Mouse (Mus musculus): ENCODE data around the gene Zbtb11.

The Zbtb11 gene

DNA sequence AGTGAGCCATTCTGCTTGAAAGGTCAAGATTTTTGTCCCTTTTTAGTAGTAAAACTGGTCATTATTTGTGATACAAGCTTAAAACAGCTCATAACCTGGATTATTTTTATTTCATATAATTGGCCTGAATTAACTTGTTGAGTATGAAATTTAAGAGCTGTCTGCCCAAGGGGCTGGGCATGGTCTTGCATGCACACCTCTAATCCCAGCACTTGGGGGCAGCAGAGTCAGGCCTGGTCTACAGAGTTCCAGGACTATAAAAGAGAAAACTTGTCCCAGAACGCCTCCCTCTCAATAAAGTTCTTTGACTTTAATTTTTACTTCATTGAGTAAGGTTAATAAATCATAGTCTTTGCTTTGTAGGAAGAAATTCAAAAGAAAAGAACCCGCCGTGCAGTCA, 4.5 kb upstream of the Zbtb11 start:
- DNase-seq (ENCODE audit: low spot score in 2 of 2), result no peak

DNA sequence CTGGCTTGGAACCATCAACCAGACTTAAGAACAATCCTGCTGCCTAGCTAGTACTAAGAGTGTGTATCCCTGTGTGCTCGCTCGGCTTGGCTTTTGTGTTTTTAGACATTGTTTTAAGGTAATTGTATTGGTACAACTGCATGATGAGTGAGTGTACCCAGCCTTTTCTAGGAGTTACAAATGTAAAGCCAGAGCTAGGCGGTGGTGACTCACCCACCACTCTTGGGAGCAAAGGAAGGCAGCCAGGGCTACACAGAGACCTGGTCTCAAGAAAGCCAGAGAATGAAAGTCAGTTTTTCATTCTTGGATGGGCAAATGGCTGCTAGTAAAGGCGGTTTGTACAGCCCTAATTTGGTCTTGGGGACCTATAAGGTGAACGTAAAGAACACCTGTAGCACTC, 3.3 kb upstream of the Zbtb11 start:
- no peak for DNase-seq (ENCODE audit: low spot score in 2 of 2)

DNA sequence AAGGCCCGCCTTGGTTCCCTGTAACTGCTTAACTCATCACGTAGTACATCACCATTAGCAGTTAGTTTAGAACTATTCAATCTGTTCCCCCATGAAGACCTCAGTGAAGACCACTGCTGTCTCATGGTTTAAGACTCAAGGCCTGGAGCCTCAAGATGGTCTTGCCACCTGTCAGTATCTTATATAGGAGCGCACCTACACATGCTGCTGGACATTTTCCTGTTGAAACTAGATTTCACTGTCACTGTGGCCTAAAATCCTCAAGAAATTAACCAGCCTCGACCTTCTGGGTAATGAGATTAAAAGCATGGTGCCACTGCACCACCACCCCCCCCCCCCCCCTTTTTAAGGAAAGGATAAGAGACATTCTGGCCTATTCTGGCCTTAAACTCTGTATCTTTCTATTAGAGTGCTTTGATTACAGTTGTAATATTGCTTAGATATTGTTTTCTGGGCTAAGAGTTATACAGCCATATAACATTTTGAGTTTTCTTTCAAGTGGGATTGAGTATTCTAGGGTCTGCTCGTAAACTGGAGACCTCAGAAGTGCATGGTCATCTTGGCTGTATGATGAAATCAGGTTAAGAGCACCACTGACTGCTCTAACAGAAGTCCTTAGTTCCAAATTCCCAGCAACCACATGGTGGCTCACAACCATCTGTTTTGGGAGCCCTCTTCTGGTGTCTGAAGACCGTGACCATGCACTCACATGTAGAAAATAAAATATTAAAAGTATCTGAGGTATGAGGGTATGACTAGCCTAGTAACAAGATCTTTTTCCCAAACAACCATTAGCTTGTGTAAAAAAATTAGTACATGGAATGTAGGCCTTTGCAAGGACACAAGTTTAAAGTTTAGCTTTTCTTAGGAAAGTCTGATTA, 1.7 kb upstream of the Zbtb11 start:
- no peak for DNase-seq (ENCODE audit: low spot score in 2 of 2)

DNA sequence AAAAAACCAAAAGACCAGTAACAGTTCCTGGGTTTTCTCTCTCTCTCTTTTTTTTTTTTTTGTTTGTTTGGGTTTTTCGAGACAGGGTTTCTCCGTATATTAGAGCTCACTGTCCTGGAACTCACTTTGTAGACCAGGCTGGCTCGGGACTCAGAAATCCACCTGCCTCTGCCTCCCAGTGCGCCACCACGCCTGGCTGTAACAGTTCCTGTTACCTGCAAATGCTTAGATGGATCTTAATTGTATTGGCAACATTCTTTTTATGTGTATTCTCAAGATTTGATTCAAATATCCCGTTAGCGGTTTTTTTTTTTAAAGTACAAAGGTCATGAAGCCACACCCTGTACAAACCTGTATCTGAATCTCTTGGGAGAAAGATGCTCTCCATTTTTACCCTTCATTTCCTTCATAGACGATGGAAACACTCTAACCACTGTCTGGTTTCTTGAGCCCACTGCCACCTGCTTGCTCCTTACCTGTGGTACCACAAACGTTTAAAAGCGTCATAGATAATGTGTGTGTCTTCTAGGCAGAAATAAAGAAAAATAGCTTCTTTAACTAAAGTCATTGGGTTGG, 969 bp upstream of the Zbtb11 start:
- no peak for DNase-seq (ENCODE audit: low spot score in 2 of 2)

DNA sequence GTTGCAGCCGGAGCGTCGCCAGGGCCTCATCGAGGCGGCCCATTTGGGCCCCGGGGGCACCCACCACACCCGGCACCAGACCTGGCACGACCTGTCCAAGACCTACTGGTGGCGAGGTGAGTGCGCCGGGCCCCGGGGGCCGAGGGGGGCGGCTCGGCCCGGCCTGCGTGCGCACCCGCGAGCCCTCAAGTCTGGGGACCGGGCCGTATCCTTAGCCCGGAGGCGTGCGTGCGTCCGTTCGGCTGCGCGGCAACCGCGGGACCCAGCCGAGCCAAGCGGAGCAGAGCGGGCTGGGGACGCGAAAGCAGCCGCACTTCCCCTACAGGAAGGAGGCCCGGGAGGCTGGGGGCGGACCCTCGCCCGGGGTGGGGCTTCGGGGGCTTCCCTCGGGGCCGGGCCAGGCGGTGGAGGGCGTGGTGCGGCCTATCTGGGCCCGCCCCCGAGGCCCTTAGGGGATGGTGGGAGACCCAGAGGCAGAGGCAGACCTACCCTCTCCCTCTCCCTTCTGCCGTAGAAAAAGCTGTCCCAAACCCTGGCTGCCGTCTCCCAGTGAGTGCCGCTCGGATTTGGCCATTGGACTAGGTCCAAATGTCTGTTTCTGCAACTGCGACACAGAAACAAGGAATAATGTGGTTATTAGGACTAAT, 696 bp downstream of the Zbtb11 start:
- peak; percentile 93 to 94 for DNase-seq (ENCODE audit: low spot score in 2 of 2)

DNA sequence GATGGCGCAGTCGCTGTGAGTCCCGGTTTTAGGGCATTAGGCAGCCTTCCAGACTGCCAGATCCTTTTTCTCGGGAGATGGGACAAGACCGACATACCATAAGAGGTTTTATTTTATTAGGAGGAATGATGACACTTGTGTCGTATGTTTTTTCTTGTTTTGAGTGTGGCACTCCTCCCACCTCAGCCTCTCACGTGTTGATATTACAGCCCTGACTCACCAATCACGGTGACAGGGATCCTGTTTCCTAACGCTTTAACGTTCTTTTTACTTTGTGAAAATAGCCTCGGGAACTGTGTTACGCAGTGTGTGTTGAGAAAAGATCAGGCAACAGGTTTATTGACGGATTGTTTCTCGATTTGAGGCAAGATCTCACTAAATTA, 1.2 kb downstream of the Zbtb11 start:
- peak; percentile 67 to 73 for DNase-seq (ENCODE audit: low spot score in 2 of 2)

DNA sequence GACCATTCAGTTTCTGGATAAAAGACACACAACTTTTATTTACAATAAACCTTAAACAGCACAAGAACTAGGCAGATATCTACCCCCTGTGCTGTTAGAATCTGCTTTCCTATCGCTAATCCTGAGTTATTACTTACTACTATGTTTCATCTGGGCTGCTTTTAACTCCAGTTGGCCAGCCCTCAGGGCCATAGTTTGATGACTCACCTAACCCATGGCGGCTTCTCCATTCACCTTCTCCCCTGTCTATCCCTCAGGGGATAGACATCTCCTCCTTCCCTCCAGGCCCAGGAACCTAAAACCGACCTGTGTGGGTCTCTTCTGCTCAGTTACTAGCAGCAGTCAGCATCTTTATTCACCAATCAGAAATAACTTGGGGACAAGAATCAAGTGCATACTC, 12.3 kb downstream of the Zbtb11 start:
- DNase-seq (ENCODE audit: low spot score in 2 of 2), result no peak

DNA sequence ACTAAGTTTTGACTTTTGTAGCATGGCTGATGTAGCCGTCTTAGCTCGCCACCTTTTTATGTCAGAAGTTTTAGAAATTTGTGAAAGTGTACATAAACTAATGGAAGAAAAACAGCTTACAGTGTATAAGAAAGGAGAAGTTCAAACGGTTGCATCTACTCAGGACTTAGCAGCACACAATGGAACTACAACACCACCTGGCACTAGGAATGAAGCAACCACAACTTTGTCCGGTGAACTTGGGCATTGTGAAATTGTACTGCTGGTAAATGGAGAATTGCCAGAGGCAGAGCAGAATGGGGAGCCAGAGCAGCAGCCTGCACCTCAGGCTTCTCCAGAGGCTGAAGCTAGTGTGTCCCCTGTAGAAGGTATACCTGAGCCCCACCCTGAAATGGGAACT, 16.6 kb downstream of the Zbtb11 start:
- DNase-seq (ENCODE audit: low spot score in 2 of 2), result no peak

DNA sequence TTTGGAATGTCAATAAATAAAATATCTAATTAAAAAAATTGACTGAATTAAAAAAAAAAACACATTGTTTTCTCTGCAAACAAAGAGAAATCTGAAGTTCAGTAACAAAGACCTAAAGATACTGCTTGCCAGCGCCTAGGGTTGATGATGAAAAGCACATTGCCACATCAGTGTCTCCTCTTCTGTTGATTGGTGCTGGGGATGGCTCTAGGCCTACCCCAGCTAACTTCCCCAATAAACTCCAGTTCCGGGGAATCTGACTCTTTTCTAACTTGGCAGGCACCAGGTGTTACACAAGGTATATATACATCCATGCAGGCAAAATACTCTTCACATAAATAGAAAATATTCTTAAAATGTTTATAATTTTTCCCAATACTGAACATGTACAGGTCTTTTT, 20.6 kb downstream of the Zbtb11 start:
- DNase-seq (ENCODE audit: low spot score in 2 of 2), result no peak

DNA sequence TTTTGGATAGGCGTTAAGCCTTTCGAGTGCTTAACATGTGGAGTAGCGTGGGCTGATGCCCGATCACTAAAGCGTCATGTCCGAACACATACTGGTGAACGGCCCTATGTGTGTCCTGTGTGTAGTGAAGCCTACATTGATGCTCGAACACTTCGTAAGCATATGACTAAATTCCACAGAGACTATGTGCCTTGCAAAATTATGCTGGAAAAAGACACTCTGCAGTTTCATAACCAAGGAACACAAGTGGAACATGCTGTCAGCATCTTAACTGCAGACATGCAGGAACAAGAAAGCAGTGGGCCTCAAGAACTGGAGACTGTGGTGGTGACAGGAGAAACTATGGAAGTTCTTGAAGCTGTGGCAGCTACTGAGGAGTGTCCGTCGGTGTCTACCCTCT, 33.1 kb downstream of the Zbtb11 start:
- no peak for DNase-seq (ENCODE audit: low spot score in 2 of 2)

DNA sequence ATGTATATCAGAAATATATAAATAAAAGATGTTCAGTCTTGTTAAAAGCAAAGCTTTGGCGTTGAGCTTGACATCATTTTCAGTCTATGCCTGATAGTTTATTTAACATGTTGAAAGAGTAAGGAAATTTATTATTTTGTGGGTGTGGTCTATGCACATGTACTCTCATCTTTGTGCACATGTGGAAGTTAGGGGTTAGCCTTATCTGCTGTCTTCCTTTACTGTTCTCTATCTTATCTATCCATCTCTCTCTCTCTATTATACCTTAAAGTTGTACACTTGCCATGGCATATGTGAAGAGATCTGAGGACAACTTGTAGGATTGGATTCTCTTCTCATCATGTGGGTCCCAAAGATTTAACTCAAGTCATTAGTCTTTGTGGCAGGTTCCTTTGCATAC, 35.2 kb downstream of the Zbtb11 start:
- no peak for DNase-seq (ENCODE audit: low spot score in 2 of 2)

DNA sequence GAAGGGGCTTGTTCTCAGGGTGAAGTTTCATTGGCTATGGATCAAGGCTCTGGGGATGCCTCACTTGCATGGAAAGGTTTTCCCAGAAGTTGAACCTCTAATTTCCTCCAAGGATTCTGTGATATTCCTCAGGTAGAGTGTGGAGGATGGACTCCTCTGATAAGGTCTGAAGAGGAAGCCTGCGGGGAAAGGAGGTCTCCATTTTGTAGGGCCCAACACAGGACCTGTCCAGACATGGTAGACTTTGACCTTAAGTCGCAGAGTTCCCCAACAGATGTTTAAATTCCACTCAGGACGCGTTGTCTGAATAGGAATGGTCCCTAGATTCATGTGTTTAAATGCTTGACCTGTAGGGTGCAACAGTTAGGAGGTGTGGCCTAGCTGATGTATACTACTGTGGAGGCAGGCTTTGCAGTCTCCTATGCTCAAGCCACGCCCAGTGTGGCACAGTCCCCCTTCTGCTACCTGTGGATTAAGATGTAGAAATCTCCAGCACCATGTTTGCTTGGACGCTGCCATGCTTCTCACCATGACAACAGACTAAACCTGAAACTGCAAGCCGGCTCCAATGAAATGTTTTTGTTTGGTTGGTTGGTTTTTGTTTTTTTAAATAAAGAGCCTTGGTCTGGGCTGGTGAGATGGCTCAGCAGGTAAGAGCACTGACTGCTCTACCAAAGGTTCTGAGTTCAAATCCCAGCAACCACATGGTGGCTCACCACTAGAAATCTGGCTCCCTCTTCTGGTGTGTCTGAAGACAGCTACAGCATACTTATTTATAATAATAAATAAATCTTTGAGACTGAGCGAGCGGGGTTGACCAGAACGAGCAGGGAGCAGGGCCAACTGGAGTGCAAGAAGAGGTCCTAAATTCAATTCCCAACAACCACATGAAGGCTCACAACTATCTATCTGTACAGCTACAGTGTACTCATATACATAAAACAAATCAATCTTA, 39.4 kb downstream of the Zbtb11 start:
- DNase-seq (ENCODE audit: low spot score in 2 of 2), result no peak

DNA sequence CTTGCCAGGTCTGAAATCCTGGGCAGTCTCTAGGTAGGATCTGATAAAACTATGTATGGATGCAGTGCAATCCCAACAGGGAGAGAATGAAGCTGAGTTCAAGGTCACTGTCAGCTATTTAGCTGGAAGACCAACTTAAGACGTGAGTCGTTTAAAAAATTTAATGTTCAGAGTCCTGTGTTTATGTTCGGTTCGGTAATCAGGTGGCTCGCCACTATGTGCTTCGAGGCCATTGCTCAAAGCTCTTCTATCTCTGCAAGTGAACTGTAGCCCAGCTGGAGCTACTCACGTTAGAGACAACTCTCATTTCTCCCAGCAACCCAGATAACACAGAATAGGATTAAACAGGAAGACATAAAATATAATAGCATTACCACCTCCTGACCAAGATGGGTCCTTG, 40.4 kb downstream of the Zbtb11 start:
- no peak for DNase-seq (ENCODE audit: low spot score in 2 of 2)

DNA sequence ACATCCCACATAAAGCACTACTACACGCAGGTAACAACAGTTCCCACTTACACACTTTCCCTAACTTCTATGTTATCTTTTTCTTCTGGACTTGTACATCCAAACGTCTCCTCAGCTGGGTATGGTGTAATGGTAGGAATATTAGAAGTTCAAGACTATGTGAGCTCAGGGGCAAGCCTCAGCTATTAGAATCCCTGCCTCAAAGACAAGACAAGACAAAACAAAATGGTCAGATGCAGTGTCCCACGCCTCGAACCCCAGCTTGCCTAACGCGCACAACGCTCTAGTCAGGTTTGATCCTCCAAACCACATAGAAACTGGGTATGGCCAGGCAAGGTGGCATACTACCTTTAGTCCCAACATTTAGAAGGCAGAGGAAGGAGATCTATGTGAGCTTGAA, 46.0 kb downstream of the Zbtb11 start:
- no peak for DNase-seq (ENCODE audit: low spot score in 2 of 2)

DNA sequence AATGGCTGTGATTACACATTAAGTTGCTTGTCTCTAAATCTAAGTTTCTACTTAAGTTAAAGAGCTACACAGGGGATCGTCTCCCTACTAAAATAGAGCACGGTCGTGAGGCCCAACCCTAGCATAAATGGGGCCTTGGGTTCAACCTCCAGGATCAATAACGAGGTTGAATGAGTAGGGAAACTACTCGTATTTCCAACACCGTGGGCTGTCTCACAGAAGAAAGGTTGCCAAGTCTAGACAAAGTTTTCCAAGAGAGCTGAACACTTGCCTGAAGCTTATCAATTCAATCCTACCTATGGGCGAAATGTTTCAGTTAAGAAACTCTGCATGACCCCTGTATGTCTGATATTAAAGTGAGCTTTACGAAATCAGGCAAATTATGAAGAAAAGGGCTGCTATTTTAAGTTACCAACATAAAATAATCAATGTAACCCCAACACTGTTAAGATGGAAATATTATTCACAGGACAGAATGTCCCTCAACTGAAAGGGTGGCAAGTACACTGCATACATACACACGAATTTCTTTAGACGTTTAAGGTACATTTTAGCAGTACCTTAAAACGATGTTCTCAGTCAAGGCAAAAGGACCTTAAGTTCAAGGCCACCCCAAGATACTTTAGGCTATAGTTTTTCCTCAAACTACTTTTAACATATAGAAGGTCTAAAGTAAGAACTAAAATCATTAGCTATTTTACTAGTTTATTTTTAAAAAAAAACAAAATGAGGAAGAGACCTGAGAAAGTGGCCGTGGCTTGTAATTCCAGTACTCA, 54.4 kb downstream of the Zbtb11 start:
- DNase-seq (ENCODE audit: low spot score in 2 of 2), result no peak

DNA sequence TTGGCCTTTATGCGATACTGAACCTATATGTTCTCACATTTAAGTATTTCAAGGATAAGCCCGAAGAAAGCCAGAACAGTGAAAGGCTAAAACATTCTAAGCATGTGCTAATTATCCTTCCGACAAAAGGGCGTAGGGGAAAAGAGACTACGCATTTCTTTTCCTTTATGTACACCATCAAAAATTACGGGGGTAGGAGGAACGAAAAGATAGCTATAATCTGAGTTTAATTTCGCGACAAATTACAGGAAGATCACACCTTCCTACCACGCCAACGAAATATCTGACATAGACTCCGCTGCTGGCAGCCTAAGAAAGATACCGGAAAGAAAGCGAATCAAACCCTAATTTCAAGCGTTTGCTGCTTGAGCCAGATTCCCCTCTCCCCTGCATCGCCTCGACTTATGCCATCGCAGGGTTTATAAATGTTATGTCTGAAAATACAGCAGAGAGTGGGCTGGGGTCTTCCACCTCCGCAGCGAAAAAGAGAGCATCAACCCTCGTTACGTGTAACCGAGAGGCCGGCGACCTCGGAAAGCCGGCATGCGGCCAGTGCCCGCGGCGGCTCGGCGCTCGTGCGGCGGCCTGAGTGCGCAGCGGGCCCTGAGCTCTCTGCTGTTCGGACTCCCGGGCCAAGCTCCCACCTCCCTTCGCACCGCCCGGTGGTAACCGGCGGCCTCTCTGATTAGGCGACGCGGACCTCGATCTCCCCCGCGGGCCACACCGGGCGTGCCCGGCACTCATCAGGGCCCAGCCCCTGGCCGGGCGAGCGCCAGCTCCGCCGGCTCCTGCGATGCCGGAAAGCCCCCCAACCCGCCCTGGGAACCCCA, 55.3 kb downstream of the Zbtb11 start:
- DNase-seq (ENCODE audit: low spot score in 2 of 2), result peak in 1 of 2 experiments; percentile 15

DNA sequence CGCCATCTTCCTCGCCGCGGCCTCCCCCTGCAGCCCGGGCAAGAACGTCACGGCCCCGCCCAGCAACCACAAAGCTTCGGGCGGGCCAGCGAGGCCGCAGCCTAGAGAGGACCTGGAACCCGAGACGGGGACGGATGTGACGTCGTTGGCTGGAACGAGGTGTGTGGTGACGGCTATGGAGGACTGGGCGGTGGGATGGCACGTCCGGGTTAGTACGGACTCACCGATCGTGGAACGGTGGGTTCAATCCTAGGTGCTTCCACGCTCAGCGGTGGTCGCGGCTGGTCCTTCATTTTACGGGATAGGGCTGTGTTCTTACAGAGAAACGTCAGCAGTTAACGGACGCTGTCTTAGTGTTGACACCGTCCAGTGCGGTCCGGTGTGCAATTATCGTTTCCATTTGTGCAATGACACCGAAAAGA, 56.0 kb downstream of the Zbtb11 start, which contains the start of gene Pcnp:
Gene Pcnp, minus strand, starts transcription at position 79 of the 422 bp plus-strand sequence.
- DNase-seq (ENCODE audit: low spot score in 2 of 2), result peak; percentile 98

DNA sequence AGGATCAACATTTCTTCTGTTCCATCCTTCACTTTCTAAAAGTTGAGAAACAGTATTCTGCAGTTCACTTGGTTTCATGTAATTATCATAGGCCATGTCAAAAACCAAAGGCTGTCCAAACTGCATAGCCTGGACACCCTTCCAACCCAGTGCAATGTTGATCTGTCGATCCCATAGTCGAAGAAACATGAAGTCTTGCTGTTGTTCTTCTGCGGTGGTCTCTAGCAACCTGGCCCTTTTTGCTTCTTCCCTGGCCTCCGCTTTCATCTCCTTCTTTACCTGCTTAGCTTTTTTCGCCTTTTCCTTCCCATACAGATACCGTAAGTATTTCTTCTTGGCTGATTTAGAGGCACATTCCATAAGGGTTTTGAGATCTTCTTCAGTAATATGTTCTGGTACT, 60.9 kb downstream of the Zbtb11 start:
- DNase-seq (ENCODE audit: low spot score in 2 of 2), result no peak

DNA sequence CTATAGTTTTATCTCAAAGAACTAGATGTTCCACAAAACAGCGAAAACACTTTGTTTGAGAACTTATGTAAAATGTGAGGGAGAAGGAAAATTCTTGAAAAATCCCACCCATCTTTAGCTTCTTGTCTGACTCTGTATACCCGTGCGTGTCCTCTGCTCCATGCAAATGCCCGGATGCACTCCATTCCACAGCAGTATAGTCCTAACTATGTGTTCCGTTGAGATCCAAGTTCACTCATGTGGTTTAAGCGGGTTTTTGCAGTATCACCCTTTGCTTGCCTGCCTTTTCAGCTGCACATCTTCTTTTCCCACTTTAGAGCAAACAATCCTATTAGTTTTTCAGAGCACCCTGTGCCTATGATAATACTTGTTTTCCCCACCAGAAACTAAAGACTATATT, 62.8 kb downstream of the Zbtb11 start:
- no peak for DNase-seq (ENCODE audit: low spot score in 2 of 2)

Measured in heart, adult 9 months (tissue).